Comparison of ENCODE assay signal across 10 mouse cellular contexts in the genomic region with DNA sequence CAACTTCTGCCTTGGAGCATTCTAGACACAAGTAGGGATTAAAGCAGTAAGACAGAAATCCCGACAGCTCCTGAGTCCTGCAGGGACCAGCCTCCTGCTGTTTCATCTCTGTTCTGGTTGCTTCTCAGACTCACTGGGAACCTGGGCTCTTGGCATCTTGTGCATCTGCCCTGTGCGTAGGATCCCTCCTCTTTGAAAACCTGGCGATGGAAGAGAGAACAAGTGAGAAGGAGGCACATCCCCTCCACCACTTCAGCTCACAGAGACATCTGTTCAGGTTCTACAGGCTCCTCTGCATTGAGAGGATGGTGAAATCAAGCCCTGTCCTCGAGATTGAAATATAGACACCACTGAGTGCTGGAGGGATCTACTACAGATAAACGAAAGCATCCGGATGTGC.
"Had no signal": no experiment of that assay in that cellular context is flagged by ENCODE, and none has a peak within 500 bp of the region (broad histone marks: within the 10 kb centered on the region; RNA-seq: fewer than 3 reads in every experiment).

No protein-coding gene starts in this region.

- DNase-seq: kidney, adult 2 months; kidney, postnatal 25 days; layer of hippocampus, adult 9-11 months; left cerebral cortex, postnatal 4 days; liver, postnatal 0 days; lung, embryonic 14.5 days; retina, postnatal 1 day; spleen, adult 18-20 months; thymus, adult 18-20 months; thymus, postnatal 36 days had no signal
